Mouse (Mus musculus) intestine, postnatal 0 days (tissue): Measurements from ENCODE around the gene Fzd5. TPM values are rescaled to one million over a fixed set of nuclear protein-coding genes. Genes with fewer than 3 reads are reported as not detected.

Experiments used
- ATAC-seq: fragments of 200-750 bp; cut with Nextera tagmentation; 2 replicates; pipeline ENCODE4 v1.8.0; 2017; ENCODE audit warnings: mild to moderate bottlenecking, moderate TSS enrichment, moderate library complexity
- H3K27ac ChIP-seq: fragments of 300-500 bp; sonication (generic); 2 replicates; pipeline ENCODE4 v1.5.1; 2014; ENCODE audit warnings: mild to moderate bottlenecking, low read depth, low read length, moderate library complexity
- H3K27me3 ChIP-seq: fragments of 300-500 bp; sonication (generic); replicated peaks from 2 replicates; pipeline ENCODE4 v1.6.1; 2014; ENCODE audit warnings: low read length, mixed read lengths; ENCODE audit not compliant: control insufficient read depth, insufficient read depth
- H3K36me3 ChIP-seq: fragments of 300-500 bp; sonication (generic); 2 replicates; pipeline ENCODE4 v1.6.1; 2014; ENCODE audit warnings: mild to moderate bottlenecking, moderate library complexity; ENCODE audit not compliant: control insufficient read depth, insufficient read depth
- H3K4me1 ChIP-seq: fragments of 300-500 bp; sonication (generic); replicated peaks from 2 replicates; pipeline ENCODE4 v1.6.1; 2014; ENCODE audit warnings: antibody characterized with exemption, low read length, mixed read lengths; ENCODE audit not compliant: control insufficient read depth, insufficient read depth
- H3K4me2 ChIP-seq: fragments of 300-500 bp; sonication (generic); replicated peaks from 2 replicates; pipeline ENCODE4 v1.6.1; 2014; ENCODE audit warnings: low read depth, mild to moderate bottlenecking, moderate library complexity
- H3K4me3 ChIP-seq: fragments of 300-500 bp; sonication (generic); 2 replicates; pipeline ENCODE4 v1.5.1; 2014; ENCODE audit warnings: low read depth, low read length
- H3K9ac ChIP-seq: fragments of 300-500 bp; sonication (generic); 2 replicates; pipeline ENCODE4 v1.6.1; 2014; ENCODE audit warnings: mild to moderate bottlenecking, low read depth, low read length
- H3K9me3 ChIP-seq: fragments of 300-500 bp; sonication (generic); 2 replicates; pipeline ENCODE4 v1.6.1; 2016; ENCODE audit warnings: mixed run types; ENCODE audit not compliant: control insufficient read depth
- CTCF ChIP-seq: sonication (generic); IDR thresholded peaks from 2 replicates; pipeline ENCODE4 v1.5.1; 2016; ENCODE audit warnings: low read depth, mild to moderate bottlenecking, control low read depth, antibody characterized with exemption, moderate library complexity
- WGBS: fragments of 180-500 bp; shearing (Covaris S2); extraction: QIAGEN DNeasy Blood & Tissue Kit; methylation state at CpG from one replicate; pipeline ENCODE4 v1.1.7; 2014; 5-methylcytosine and 5-hydroxymethylcytosine counted together
- polyA plus RNA-seq: library from polyadenylated mRNA; unstranded; fragments of >200 nt; fragmentation: Nextera tagmentation; extraction: Ambion mirVana; gene quantifications from 2 replicates; pipeline ENCODE4 v1.2.1, GENCODE M21; 2015

Fzd5 gene
- polyA plus RNA-seq, 1 experiment from 2014 or later, result 4.7 TPM

DNA sequence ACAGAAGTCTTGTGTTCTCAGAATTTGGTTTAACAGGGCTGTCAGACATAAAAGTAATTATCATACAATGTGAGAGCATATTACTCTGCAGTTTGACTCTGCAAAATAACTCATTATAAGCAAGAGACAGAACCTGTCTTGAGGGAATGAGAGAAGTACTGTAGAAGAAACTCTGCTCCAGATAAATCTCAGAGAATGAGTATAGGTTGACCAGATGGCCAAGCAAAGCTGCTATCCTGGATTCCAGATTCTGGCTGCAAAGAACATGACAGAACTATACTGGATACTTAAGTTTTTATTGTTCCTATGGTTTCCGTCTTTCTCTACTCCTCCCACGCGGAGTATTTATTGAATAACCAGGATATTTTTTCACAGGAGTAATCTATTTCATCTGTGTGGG, 54.5 kb downstream of the Fzd5 start:
- Histone ChIP-seq H3K9ac (no peak overlapping the region), H3K27me3 (no peaks in the 10 kb centered on the region), H3K9me3 (no peaks in the 10 kb centered on the region), H3K4me1 (no peaks in the 10 kb centered on the region), H3K36me3 (no peaks in the 10 kb centered on the region), H3K27ac (no peak overlapping the region), H3K4me3 (no peak overlapping the region), H3K4me2 (no peak overlapping the region)
- no peak for ATAC-seq
- 93% methylated on average over 3 of the region's 3 CpGs for WGBS
- TF ChIP-seq CTCF, result no peak

DNA sequence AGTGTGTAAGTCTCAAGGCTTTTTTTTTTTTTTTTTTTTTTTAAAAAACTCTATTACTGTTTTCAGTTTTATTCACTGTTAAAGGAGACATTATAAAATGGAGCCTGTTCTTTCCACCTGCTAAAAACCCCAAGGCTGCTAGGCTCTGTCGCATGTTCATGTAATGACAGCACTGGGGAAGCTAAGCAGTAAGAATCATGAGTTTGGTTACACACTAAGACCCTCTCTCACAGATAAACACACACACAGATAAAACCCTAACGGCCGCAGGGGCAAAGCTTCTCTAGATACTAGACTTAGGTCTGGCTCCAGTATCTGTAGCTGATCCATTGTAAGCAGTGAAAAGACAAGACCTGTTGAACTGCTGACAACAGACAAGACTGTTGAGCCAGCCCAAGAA, 56.1 kb downstream of the Fzd5 start:
- 79% methylated on average over 3 of the region's 3 CpGs for WGBS
- peaks cover 4% of the 10 kb centered on the region; the same call in 1 of the 2 replicates for H3K4me1 ChIP-seq
- no peak for ATAC-seq
- no peak overlapping the region for H3K27ac ChIP-seq
- H3K9ac ChIP-seq, result no peak overlapping the region
- no peak overlapping the region for H3K4me3 ChIP-seq
- no peaks in the 10 kb centered on the region for H3K36me3 ChIP-seq
- H3K4me2 ChIP-seq, result no peak overlapping the region
- H3K9me3 ChIP-seq, result no peaks in the 10 kb centered on the region
- H3K27me3 ChIP-seq, result no peaks in the 10 kb centered on the region
- no peak for TF ChIP-seq CTCF

Other genes starting within 250 kb of the Fzd5 start
- 8.1 and 8.6 TPM in 2 replicates for gene Creb1, start 205.1 kb downstream of the Fzd5 start, polyA plus RNA-seq
- 9.5 and 10.2 TPM in 2 replicates for gene Mettl21a, start 120.5 kb downstream of the Fzd5 start, polyA plus RNA-seq
- 5.1 and 5.5 TPM in 2 replicates for gene Ccnyl1, start 47.3 kb downstream of the Fzd5 start, polyA plus RNA-seq
- 1.5 and 1.8 TPM in 2 replicates for gene Plekhm3, start 219.1 kb upstream of the Fzd5 start, polyA plus RNA-seq